Mouse (Mus musculus) CH12.LX (cell line): Measurements from ENCODE around the gene Kdm5b.

Experiments used
- CHD1 ChIP-seq: IDR thresholded peaks from 2 replicates; pipeline ENCODE4 v1.6.1; 2012; ENCODE audit warnings: low read depth, low read length, improper control_type of control experiment, inconsistent platforms
- CTCF ChIP-seq, 2 experiments: IDR thresholded peaks in 1 of 2; conservative IDR thresholded peaks in 1 of 2; 2 replicates each; pipeline ENCODE4 v1.5.1; 2011 to 2012; ENCODE audit warnings: low read depth in 2 of 2, low read length in 2 of 2, improper control_type of control experiment in 1 of 2, inconsistent platforms in 1 of 2, mild to moderate bottlenecking in 1 of 2, moderate library complexity in 1 of 2
- EP300 ChIP-seq: IDR thresholded peaks from 2 replicates; pipeline ENCODE4 v1.6.1; 2011; ENCODE audit warnings: low read length, improper control_type of control experiment
- IRF4 ChIP-seq: IDR thresholded peaks from 2 replicates; pipeline ENCODE4 v1.6.1; 2014; ENCODE audit warnings: low read depth, mild to moderate bottlenecking, inconsistent platforms, low read length, improper control_type of control experiment
- JUND ChIP-seq: conservative IDR thresholded peaks from 2 replicates; pipeline ENCODE4 v1.6.1; 2011; ENCODE audit warnings: low read depth, low read length, improper control_type of control experiment
- MAFK ChIP-seq: IDR thresholded peaks from 2 replicates; pipeline ENCODE4 v1.6.1; 2011; ENCODE audit warnings: low read length, improper control_type of control experiment; ENCODE audit not compliant: insufficient replicate concordance
- NELFE ChIP-seq: IDR thresholded peaks from 2 replicates; pipeline ENCODE4 v1.6.1; 2011; ENCODE audit warnings: low read depth, low read length, improper control_type of control experiment
- POLR2A ChIP-seq: IDR thresholded peaks from 2 replicates; pipeline ENCODE4 v1.6.1; 2011; ENCODE audit warnings: low read depth, mild to moderate bottlenecking, improper control_type of control experiment, low read length
- UBTF ChIP-seq: IDR thresholded peaks from 2 replicates; pipeline ENCODE4 v1.6.1; 2012; ENCODE audit warnings: low read depth, mild to moderate bottlenecking, inconsistent platforms, low read length, improper control_type of control experiment, moderate library complexity
- USF2 ChIP-seq: conservative IDR thresholded peaks from 2 replicates; pipeline ENCODE4 v1.6.1; 2011; ENCODE audit warnings: low read depth, low read length, improper control_type of control experiment

DNA sequence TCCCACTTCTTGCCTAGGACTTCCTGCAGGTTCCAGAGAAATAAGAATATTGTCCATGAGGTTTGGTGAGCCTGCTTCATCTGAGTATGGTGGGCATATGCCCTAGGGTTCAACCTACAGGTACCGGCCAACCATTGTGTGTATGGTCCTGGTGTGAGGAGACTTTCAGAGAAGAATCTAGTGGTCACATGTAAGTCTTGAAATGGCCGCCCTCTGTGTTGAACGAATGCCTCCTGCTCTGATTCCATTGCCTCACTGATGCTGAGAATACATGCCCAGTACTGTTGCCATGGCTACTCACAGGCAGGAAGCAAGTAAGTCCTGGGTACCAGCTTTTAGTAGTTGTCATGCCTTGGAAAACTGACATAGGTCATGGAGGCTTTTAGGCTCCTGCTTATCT is 76.3 kb downstream of the Kdm5b start:
- TF ChIP-seq POLR2A (no peak), USF2 (no peak), MAFK (no peak), CTCF (conservative IDR thresholded peaks at IDR 0.05 in 1 of 2, IDR thresholded peaks at IDR 0.05 in 1 of 2; ENCODE audit: low read depth in 2 of 2, low read length in 2 of 2) (no peak), IRF4 (no peak), JUND (no peak), NELFE (no peak), CHD1 (no peak), EP300 (no peak), UBTF (no peak)
